Mouse (Mus musculus): Measurements from ENCODE around the gene Mfsd5.

- TF ChIP-seq TAL1 (IDR thresholded peaks at IDR 0.05; ENCODE audit: low read length) (no peak), GATA1 (IDR thresholded peaks at IDR 0.05; ENCODE audit: low read length) (no peak)
Observed at GRCm38 (mm10) chr15:102308717-102309116, 29.5 kb downstream of the Mfsd5 start.

Measured in erythroblast, embryonic 14.5 days (primary cell).